Mouse (Mus musculus) spleen, adult 2 months (tissue): ENCODE measurements around the gene Pdpk1. TPM values are rescaled to one million over a fixed set of nuclear protein-coding genes. Genes with fewer than 3 reads are reported as not detected.

Source experiments
- DNase-seq, 2 experiments: peaks; one replicate each; pipeline versions ENCODE4 v3.0.0 to v3.0.0-alpha.2; 2012 to 2021; ENCODE audit warnings: low spot score in 2 of 2, low read depth in 1 of 2
- H3K27ac ChIP-seq: fragments of 200-500 bp; 2 replicates; pipeline ENCODE4 v1.5.1; 2012; ENCODE audit warnings: low read length, inconsistent platforms; ENCODE audit not compliant: insufficient read depth
- H3K27me3 ChIP-seq: fragments of 200-500 bp; 2 replicates; pipeline ENCODE4 v1.6.1; 2012; ENCODE audit warnings: mild to moderate bottlenecking, moderate library complexity, low read length, inconsistent platforms; ENCODE audit not compliant: control insufficient read depth, insufficient read depth
- H3K36me3 ChIP-seq: fragments of 200-500 bp; 2 replicates; pipeline ENCODE4 v1.6.1; 2012; ENCODE audit warnings: mild to moderate bottlenecking, low read length, inconsistent platforms; ENCODE audit not compliant: control insufficient read depth, insufficient read depth
- H3K4me1 ChIP-seq: fragments of 200-500 bp; 2 replicates; pipeline ENCODE4 v1.6.1; 2011; ENCODE audit warnings: inconsistent platforms; ENCODE audit not compliant: control insufficient read depth, insufficient read depth, insufficient read length
- H3K4me3 ChIP-seq: fragments of 200-500 bp; 2 replicates; pipeline ENCODE4 v1.5.1; 2011; ENCODE audit warnings: mild to moderate bottlenecking, inconsistent platforms; ENCODE audit not compliant: insufficient read depth, insufficient read length; ENCODE audit errors: extremely low read depth
- CTCF ChIP-seq: fragments of 200-500 bp; IDR thresholded peaks from 2 replicates; pipeline ENCODE4 v1.5.1; 2011; ENCODE audit warnings: mild to moderate bottlenecking, inconsistent platforms; ENCODE audit not compliant: insufficient read depth, insufficient read length, insufficient replicate concordance; ENCODE audit errors: extremely low read depth
- POLR2A ChIP-seq: fragments of 200-500 bp; IDR thresholded peaks from 2 replicates; pipeline ENCODE4 v1.6.1; 2011; ENCODE audit warnings: low read depth, low read length, inconsistent platforms
- whole genome bisulfite sequencing: fragments of 180-500 bp; shearing (Covaris S2); methylation state at CpG from one replicate; pipeline ENCODE4 v1.1.7; 2018; 5-methylcytosine and 5-hydroxymethylcytosine counted together
- polyA plus RNA-seq: library from polyadenylated mRNA; depleted of rRNA; stranded (reverse); fragments of >200 nt; gene quantifications from 2 replicates; pipeline ENCODE4 v1.2.3, GENCODE M21; 2012

Pdpk1 gene
- polyA plus RNA-seq, 1 experiment: 12.4 TPM

GRCm38 (mm10) chr17:24068271-24068670 lies 82.5 kb downstream of the Pdpk1 start:
- Histone ChIP-seq H3K4me1 (peaks cover 6% of the 10 kb centered on the region; the same call in 1 of the 2 replicates), H3K36me3 (no peaks in the 10 kb centered on the region), H3K4me3 (no peak overlapping the region), H3K27ac (no peak overlapping the region), H3K27me3 (no peaks in the 10 kb centered on the region)
- TF ChIP-seq CTCF: no peak
- no peak for DNase-seq
- WGBS: 93% methylated on average over 5 of the region's 5 CpGs

GRCm38 (mm10) chr17:24062459-24063155 lies 88.1 kb downstream of the Pdpk1 start:
- Histone ChIP-seq H3K27me3 (no peaks in the 10 kb centered on the region), H3K27ac (no peak overlapping the region), H3K4me1 (no peaks in the 10 kb centered on the region; the same call in 1 of the 2 replicates), H3K4me3 (no peak overlapping the region), H3K36me3 (peaks cover 24% of the 10 kb centered on the region)
- no peak for TF ChIP-seq CTCF
- no peak for TF ChIP-seq POLR2A
- 88% methylated on average over 4 of the region's 4 CpGs for WGBS
- no peak for DNase-seq

- H3K36me3 ChIP-seq: peaks cover 57% of the 10 kb centered on the region
- no peaks in the 10 kb centered on the region for H3K27me3 ChIP-seq
- TF ChIP-seq CTCF: no peak
- TF ChIP-seq POLR2A: no peak
- no peaks in the 10 kb centered on the region for H3K4me1 ChIP-seq
- no peak for DNase-seq
- 88% methylated on average over 5 of the region's 5 CpGs for WGBS
- no peak overlapping the region for H3K4me3 ChIP-seq
- H3K27ac ChIP-seq: no peak overlapping the region
Measured at GRCm38 (mm10) chr17:24057730-24058245, 92.9 kb downstream of the Pdpk1 start.

- Histone ChIP-seq H3K4me1 (no peaks in the 10 kb centered on the region), H3K27me3 (no peaks in the 10 kb centered on the region), H3K27ac (no peak overlapping the region), H3K4me3 (no peak overlapping the region), H3K36me3 (peaks cover 57% of the 10 kb centered on the region)
- no peak for DNase-seq
- no peak for TF ChIP-seq CTCF
- no peak for TF ChIP-seq POLR2A
- 93% methylated on average over 14 of the region's 14 CpGs for WGBS
Measured at GRCm38 (mm10) chr17:24056636-24057625, 93.8 kb downstream of the Pdpk1 start.

- no peak for DNase-seq
- TF ChIP-seq POLR2A: no peak
- no peak for TF ChIP-seq CTCF
- WGBS: 92% methylated on average over 8 of the region's 8 CpGs
- H3K4me1 ChIP-seq: no peaks in the 10 kb centered on the region
- no peak overlapping the region for H3K27ac ChIP-seq
- H3K36me3 ChIP-seq: peaks cover 34% of the 10 kb centered on the region
- H3K27me3 ChIP-seq: no peaks in the 10 kb centered on the region
- no peak overlapping the region for H3K4me3 ChIP-seq
Measured at GRCm38 (mm10) chr17:24049008-24049407, 101.7 kb downstream of the Pdpk1 start.

GRCm38 (mm10) chr17:24048053-24048452 lies 102.7 kb downstream of the Pdpk1 start:
- DNase-seq: no peak
- no peak overlapping the region for H3K27ac ChIP-seq
- no peak overlapping the region for H3K4me3 ChIP-seq
- TF ChIP-seq CTCF (no peak), POLR2A (no peak)
- H3K27me3 ChIP-seq: no peaks in the 10 kb centered on the region
- WGBS: 92% methylated on average over 5 of the region's 5 CpGs
- peaks cover 25% of the 10 kb centered on the region for H3K36me3 ChIP-seq
- H3K4me1 ChIP-seq: no peaks in the 10 kb centered on the region
